Mouse (Mus musculus) E14TG2a.4 (cell line): ENCODE measurements at regions not wholly inside any gene's neighbourhood (a gene's known extent, or its start where the extent isn't known, plus 50 kb on each side); places are given as distances from the start of the nearest gene placed in this dataset.

ENCODE experiments used
- CTCF ChIP-seq: conservative IDR thresholded peaks from 2 replicates; pipeline ENCODE4 v1.5.1; 2014; ENCODE audit warnings: low read length
- NANOG ChIP-seq: IDR thresholded peaks from 2 replicates; pipeline ENCODE4 v1.6.1; 2014; ENCODE audit warnings: borderline replicate concordance, low read length, mixed read lengths
- POU5F1 ChIP-seq: IDR thresholded peaks from 2 replicates; pipeline ENCODE4 v1.6.1; 2014; ENCODE audit warnings: low read length, borderline replicate concordance

DNA sequence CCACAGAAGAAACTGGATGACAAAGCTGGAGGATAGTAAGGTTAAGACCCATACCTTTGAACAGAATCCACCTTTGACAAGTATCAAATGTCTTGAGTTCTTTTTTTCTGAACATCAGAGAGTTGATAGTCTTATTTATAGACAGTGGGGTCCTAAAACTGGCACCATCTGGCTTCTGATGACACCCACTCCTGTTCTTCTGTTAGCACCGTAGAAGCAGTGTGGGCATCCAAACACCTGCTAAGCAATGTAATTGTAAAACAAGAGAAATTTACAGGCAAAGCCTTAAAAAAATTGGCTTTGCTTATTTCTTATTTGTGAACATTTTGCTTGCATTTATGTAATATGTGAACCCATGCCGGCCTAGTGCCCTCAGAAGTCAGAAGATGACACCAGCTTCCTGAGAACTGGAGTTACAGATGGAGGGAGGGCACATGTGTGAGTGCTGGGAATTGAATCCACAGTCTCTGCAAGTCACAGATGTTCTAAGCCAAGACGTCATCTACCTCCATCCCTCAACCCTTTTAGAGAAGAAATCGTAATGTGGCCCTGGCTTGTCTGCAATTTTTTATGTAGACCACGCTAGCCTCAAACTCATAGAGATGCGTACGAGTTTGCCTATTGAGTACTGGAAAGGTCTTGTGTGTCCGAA is 85.0 kb upstream of the Megf9 start:
- TF ChIP-seq CTCF (no peak), NANOG (no peak), POU5F1 (no peak)
